ENCODE assay signal across 18 mouse cellular contexts in the genomic region with DNA sequence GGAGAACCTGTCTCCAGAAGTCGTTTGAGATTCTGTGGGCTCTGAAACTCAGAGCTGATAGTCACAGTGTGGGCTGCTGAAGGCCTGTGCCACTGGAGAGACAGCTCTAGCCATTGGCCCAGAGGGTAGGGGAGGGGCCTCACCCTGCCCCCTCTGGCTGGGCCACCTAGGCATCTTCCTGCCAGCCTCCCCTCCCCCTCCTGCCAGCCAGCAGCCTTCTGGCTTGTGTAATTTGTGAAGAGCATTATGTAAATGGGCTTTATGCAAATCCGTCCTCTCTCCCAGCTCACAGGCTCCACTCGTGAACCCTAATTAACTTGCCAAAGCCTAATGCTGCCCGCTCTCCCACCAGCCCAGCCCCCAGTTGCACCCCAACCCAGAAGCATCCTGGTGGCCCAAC.
DNase-seq lines count a peak whose midpoint lies in the region; ATAC-seq and TF ChIP-seq lines count a peak whose summit lies in the region.
"Had no signal": no experiment of that assay in that cellular context is flagged by ENCODE, and none has a peak within 500 bp of the region (broad histone marks: within the 10 kb centered on the region; RNA-seq: fewer than 3 reads in every experiment).

No protein-coding gene starts in this region.

- H3K36me3 ChIP-seq in hindbrain, embryonic 11.5 days (ENCODE audit: control insufficient read depth, insufficient read depth, low read length), result no peaks in the 10 kb centered on the region
- no peaks in the 10 kb centered on the region for H3K36me3 ChIP-seq in midbrain, embryonic 12.5 days
- H3K36me3 ChIP-seq: embryonic facial prominence, embryonic 15.5 days; heart, embryonic 15.5 days had no signal

- 41% methylated on average over 4 of the region's 4 CpGs for WGBS in hindbrain, embryonic 11.5 days
- WGBS in midbrain, embryonic 12.5 days, result 26% methylated on average over 4 of the region's 4 CpGs

- H3K4me3 ChIP-seq in layer of hippocampus, adult 2 months, result no peak overlapping the region
- H3K4me3 ChIP-seq in hindbrain, embryonic 11.5 days (ENCODE audit: low read depth, low read length), result no peak overlapping the region
- no peak overlapping the region for H3K4me3 ChIP-seq in midbrain, embryonic 12.5 days
- H3K4me3 ChIP-seq: embryonic facial prominence, embryonic 15.5 days; heart, embryonic 15.5 days; megakaryocyte, embryonic 14.5 days had no signal

- DNase-seq in layer of hippocampus, adult 2 months (ENCODE audit: low spot score in 2 of 2), result peak in 1 of 2 experiments; percentile 35
- DNase-seq in layer of hippocampus, postnatal 14 days (ENCODE audit: low spot score in 2 of 2), result no peak
- peak; percentile 40 for DNase-seq in hindbrain, embryonic 11.5 days (ENCODE audit: low spot score)
- DNase-seq in right cerebral cortex, postnatal 25 days, result peak; percentile 33
- no peak for DNase-seq in cerebellum, adult 8-10 months
- DNase-seq in embryo, embryonic 11 days, result no peak
- DNase-seq in spleen, postnatal 14 days (ENCODE audit: low spot score in 2 of 2), result no peak
- DNase-seq: adrenal gland, adult 8-10 months; B cell, adult 2 months; cerebellum, adult 18-20 months; gastrocnemius, postnatal 25 days; kidney, adult 11 months; thymus, postnatal 14 days had no signal

- H3K27ac ChIP-seq in layer of hippocampus, adult 2 months, result peak overlapping the region; percentile 51; the same call in 1 of the 2 replicates
- H3K27ac ChIP-seq in hindbrain, embryonic 11.5 days (ENCODE audit: low read depth, low read length), result no peak overlapping the region
- H3K27ac ChIP-seq in midbrain, embryonic 12.5 days (replicated peaks), result peak overlapping the region; percentile 36; the same call in 1 of the 2 replicates
- H3K27ac ChIP-seq: embryonic facial prominence, embryonic 15.5 days; heart, embryonic 15.5 days; liver, embryonic 14.5 days had no signal

- no peak for TF ChIP-seq CTCF in layer of hippocampus, adult 2 months (conservative IDR thresholded peaks at IDR 0.05)

- H3K4me2 ChIP-seq in hindbrain, embryonic 11.5 days (replicated peaks; ENCODE audit: low read depth, low read length), result no peak overlapping the region
- H3K4me2 ChIP-seq in midbrain, embryonic 12.5 days (replicated peaks), result no peak overlapping the region
- H3K4me2 ChIP-seq: embryonic facial prominence, embryonic 15.5 days; heart, embryonic 15.5 days had no signal

- no peaks in the 10 kb centered on the region for H3K27me3 ChIP-seq in hindbrain, embryonic 11.5 days (ENCODE audit: control insufficient read depth, insufficient read depth, low read length)
- peaks cover 7% of the 10 kb centered on the region; the same call in 1 of the 2 replicates for H3K27me3 ChIP-seq in midbrain, embryonic 12.5 days

- H3K9me3 ChIP-seq in hindbrain, embryonic 11.5 days (ENCODE audit: control insufficient read depth, low read length), result no peaks in the 10 kb centered on the region
- H3K9me3 ChIP-seq in midbrain, embryonic 12.5 days, result no peaks in the 10 kb centered on the region
- H3K9me3 ChIP-seq: embryonic facial prominence, embryonic 15.5 days; heart, embryonic 15.5 days; megakaryocyte, embryonic 14.5 days had no signal

- H3K4me1 ChIP-seq in hindbrain, embryonic 11.5 days (replicated peaks; ENCODE audit: control insufficient read depth, insufficient read depth, low read length), result peaks cover 13% of the 10 kb centered on the region
- peaks cover 41% of the 10 kb centered on the region for H3K4me1 ChIP-seq in midbrain, embryonic 12.5 days
- H3K4me1 ChIP-seq: heart, embryonic 15.5 days; megakaryocyte, embryonic 14.5 days had no signal

- no peak overlapping the region for H3K9ac ChIP-seq in hindbrain, embryonic 11.5 days (ENCODE audit: low read depth, low read length)
- H3K9ac ChIP-seq in midbrain, embryonic 12.5 days (replicated peaks), result no peak overlapping the region
- H3K9ac ChIP-seq: embryonic facial prominence, embryonic 15.5 days; heart, embryonic 15.5 days; liver, embryonic 14.5 days had no signal

- peak; percentile 75 for ATAC-seq in hindbrain, embryonic 11.5 days (ENCODE audit: low FRiP score)
- peak; percentile 85 for ATAC-seq in midbrain, embryonic 12.5 days (ENCODE audit: low FRiP score, low read depth)

Comparison
In these comparisons a context has a peak if more than half of its experiments do, and no peak if none do; other contexts are left out.
1. DNase-seq: peak in hindbrain, embryonic 11.5 days (single experiment) and right cerebral cortex, postnatal 25 days (single experiment); none in layer of hippocampus, postnatal 14 days (0 of 2), cerebellum, adult 8-10 months (single experiment), embryo, embryonic 11 days (single experiment) and spleen, postnatal 14 days (0 of 2).